Mouse (Mus musculus) forebrain, postnatal 0 days (tissue): Measurements from ENCODE around the gene Fut9. TPM values are rescaled to one million over a fixed set of nuclear protein-coding genes. Genes with fewer than 3 reads are reported as not detected.

Experiments
- ATAC-seq: fragments of 200-750 bp; cut with Nextera tagmentation; 2 replicates; pipeline ENCODE4 v1.8.0; 2017; ENCODE audit warnings: mild to moderate bottlenecking, moderate library complexity
- DNase-seq: peaks from one replicate; pipeline ENCODE4 v3.0.0-alpha.2; 2015
- H3K27ac ChIP-seq: fragments of 300-500 bp; sonication (generic); 2 replicates; pipeline ENCODE4 v1.5.1; 2014; ENCODE audit warnings: low read depth, mild to moderate bottlenecking, antibody characterized with exemption, low read length, moderate library complexity, mixed read lengths
- H3K27me3 ChIP-seq: fragments of 300-500 bp; sonication (generic); 2 replicates; pipeline ENCODE4 v1.6.1; 2014; ENCODE audit warnings: mild to moderate bottlenecking, low read length, mixed read lengths; ENCODE audit not compliant: insufficient read depth
- H3K36me3 ChIP-seq: fragments of 300-500 bp; sonication (generic); 2 replicates; pipeline ENCODE4 v1.6.1; 2014; ENCODE audit warnings: mild to moderate bottlenecking, moderate library complexity; ENCODE audit not compliant: insufficient read depth
- H3K4me1 ChIP-seq: fragments of 300-500 bp; sonication (generic); 2 replicates; pipeline ENCODE4 v1.6.1; 2014; ENCODE audit warnings: antibody characterized with exemption; ENCODE audit not compliant: insufficient read depth
- H3K4me2 ChIP-seq: fragments of 300-500 bp; sonication (generic); 2 replicates; pipeline ENCODE4 v1.6.1; 2014; ENCODE audit warnings: low read depth, mild to moderate bottlenecking, moderate library complexity
- H3K4me3 ChIP-seq: fragments of 300-500 bp; sonication (generic); 2 replicates; pipeline ENCODE4 v1.5.1; 2014; ENCODE audit warnings: low read depth, low read length, mixed read lengths
- H3K9ac ChIP-seq: fragments of 300-500 bp; sonication (generic); 2 replicates; pipeline ENCODE4 v1.6.1; 2014; ENCODE audit warnings: mild to moderate bottlenecking
- H3K9me3 ChIP-seq: fragments of 300-500 bp; sonication (generic); 2 replicates; pipeline ENCODE4 v1.6.1; 2016; ENCODE audit warnings: low read length
- CTCF ChIP-seq: sonication (generic); IDR thresholded peaks from 2 replicates; pipeline ENCODE4 v1.5.1; 2016; ENCODE audit warnings: antibody characterized with exemption, control low read depth, low read depth
- WGBS: fragments of 180-500 bp; shearing (Covaris S2); extraction: QIAGEN DNeasy Blood & Tissue Kit; methylation state at CpG from one replicate; pipeline ENCODE4 v1.1.7; 2014; 5-methylcytosine and 5-hydroxymethylcytosine counted together
- polyA plus RNA-seq: library from polyadenylated mRNA; unstranded; fragments of >200 nt; fragmentation: Nextera tagmentation; extraction: Ambion mirVana; gene quantifications from 2 replicates; pipeline ENCODE4 v1.2.1, GENCODE M21; 2015
- total RNA-seq: library from RNA; depleted of rRNA; stranded (reverse); fragments of >200 nt; gene quantifications from 2 replicates; pipeline ENCODE4 v1.2.3, GENCODE M21; 2014

Gene Fut9
- total and polyA plus RNA-seq, 2 experiments from 2014 or later, result 19.3 to 46.6 TPM

DNA sequence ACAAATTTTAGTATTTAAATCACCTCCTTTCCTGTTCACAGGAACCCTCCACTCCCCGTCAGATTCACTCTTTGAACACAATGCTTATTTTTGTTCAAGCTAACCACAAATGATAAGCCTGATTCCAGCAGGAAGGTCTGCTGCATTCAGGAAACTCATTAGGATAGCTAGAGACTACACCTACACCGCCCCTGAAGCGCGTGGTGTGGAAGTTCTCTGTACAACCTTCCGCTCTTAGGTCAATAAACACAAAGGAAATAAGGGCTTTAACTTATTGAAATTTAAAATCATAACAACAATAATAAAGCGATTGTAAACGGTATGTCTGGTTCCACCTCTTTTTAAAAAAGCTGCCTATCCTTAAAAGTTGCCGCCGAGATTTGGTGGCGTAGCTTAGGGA lies 1.6 kb downstream of the Fut9 start:
- ATAC-seq, result no peak

DNA sequence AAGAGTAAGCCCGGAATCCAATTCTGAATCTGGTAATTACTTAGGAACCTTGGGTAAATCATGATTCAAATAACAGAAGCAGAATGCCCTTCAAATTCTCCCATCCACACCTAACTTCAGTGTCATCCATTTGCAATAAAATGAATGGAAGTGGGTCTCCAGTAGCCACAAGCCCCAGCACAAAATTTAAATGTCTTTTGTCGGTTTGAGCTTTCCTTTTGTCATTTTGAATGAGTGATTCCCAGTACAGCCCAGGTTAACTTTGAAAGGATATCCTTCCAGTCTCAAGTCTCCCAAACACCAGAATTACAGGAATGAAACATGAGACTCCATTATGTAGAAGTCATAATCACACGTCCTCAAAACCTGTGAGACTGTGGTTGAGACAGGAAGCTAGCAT lies 3.9 kb downstream of the Fut9 start:
- no peaks in the 10 kb centered on the region for H3K36me3 ChIP-seq
- peak overlapping the region; percentile 32; the same call in 1 of the 2 replicates for H3K4me2 ChIP-seq
- 37% methylated on average over 3 of the region's 3 CpGs for WGBS

More for the DNA sequence above, 1.6 kb downstream of the Fut9 start:
- no peaks in the 10 kb centered on the region for H3K36me3 ChIP-seq
- H3K27ac ChIP-seq, result no peak overlapping the region
- H3K4me1 ChIP-seq, result no peaks in the 10 kb centered on the region
- H3K4me2 ChIP-seq, result peak overlapping the region; percentile 71
- TF ChIP-seq CTCF, result no peak
- no peaks in the 10 kb centered on the region for H3K27me3 ChIP-seq
- peak; percentile 28 for DNase-seq
- peak overlapping the region; percentile 65 for H3K4me3 ChIP-seq
- no peaks in the 10 kb centered on the region for H3K9me3 ChIP-seq
- peak overlapping the region; percentile 93 for H3K9ac ChIP-seq
- 6% methylated on average over 10 of the region's 10 CpGs for WGBS

DNA sequence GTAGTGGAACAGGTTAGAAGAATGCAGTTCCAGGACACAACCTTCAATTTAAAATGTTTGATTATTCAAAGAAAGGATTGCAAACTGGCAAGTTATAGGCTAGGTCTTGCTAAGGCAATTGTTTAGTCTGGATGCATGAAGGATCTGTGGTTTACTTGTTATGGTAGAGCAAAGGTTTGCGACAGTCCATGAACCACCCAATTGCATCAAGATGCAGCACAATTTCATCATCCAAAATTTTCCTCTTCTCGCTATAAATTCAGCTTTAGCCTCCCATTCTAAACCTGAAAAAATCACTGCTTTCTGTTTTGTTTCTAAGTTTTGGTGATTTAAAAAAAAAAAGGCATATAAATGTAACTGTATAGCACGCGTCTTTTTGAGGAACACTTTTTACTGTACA lies 14.8 kb downstream of the Fut9 start:
- Histone ChIP-seq H3K9ac (no peak overlapping the region), H3K4me1 (no peaks in the 10 kb centered on the region), H3K9me3 (no peaks in the 10 kb centered on the region), H3K4me2 (no peak overlapping the region), H3K4me3 (no peak overlapping the region), H3K27ac (no peak overlapping the region), H3K36me3 (no peaks in the 10 kb centered on the region), H3K27me3 (no peaks in the 10 kb centered on the region)
- no peak for TF ChIP-seq CTCF
- DNase-seq (no peak), ATAC-seq (no peak)
- 96% methylated on average over 4 of the region's 4 CpGs for WGBS

More for the DNA sequence above, 3.9 kb downstream of the Fut9 start:
- H3K4me1 ChIP-seq, result no peaks in the 10 kb centered on the region
- no peak overlapping the region for H3K27ac ChIP-seq
- H3K9ac ChIP-seq, result no peak overlapping the region; the same call in 1 of the 2 replicates
- 0 out of 2 replicates have a peak overlapping the region, but pooled peaks have one; percentile 7 for H3K4me3 ChIP-seq
- no peaks in the 10 kb centered on the region for H3K27me3 ChIP-seq
- ATAC-seq (no peak), DNase-seq (no peak)
- H3K9me3 ChIP-seq, result no peaks in the 10 kb centered on the region
- no peak for TF ChIP-seq CTCF

DNA sequence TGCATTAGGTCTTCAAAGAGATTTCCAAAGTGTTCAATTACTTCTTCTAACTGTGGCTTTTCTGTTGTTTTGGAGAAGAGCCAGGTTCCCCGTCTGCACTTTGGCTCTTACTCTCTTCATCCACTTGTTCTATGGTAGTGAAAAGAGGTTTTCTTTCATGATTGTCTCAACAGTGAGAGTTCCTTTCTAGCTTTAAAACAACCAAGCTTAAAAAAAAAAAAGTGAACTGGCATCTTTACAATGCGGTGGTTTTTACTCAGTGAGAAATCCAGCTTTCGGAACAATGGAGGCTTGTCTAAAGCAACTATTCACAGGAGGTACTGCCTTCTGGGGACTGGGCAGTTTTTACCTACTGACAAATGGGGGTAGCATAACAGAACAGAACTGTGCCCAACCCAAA lies 31.4 kb downstream of the Fut9 start:
- H3K4me1 ChIP-seq, result no peaks in the 10 kb centered on the region
- no peaks in the 10 kb centered on the region for H3K36me3 ChIP-seq
- no peaks in the 10 kb centered on the region for H3K27me3 ChIP-seq
- no peak overlapping the region for H3K27ac ChIP-seq
- no peaks in the 10 kb centered on the region for H3K9me3 ChIP-seq
- no peak overlapping the region for H3K4me3 ChIP-seq
- ATAC-seq (peak; percentile 36; the same call in 1 of the 2 replicates), DNase-seq (peak; percentile 44)
- WGBS, result 8% methylated on average over 3 of the region's 3 CpGs
- no peak overlapping the region for H3K9ac ChIP-seq
- no peak for TF ChIP-seq CTCF
- no peak overlapping the region for H3K4me2 ChIP-seq

DNA sequence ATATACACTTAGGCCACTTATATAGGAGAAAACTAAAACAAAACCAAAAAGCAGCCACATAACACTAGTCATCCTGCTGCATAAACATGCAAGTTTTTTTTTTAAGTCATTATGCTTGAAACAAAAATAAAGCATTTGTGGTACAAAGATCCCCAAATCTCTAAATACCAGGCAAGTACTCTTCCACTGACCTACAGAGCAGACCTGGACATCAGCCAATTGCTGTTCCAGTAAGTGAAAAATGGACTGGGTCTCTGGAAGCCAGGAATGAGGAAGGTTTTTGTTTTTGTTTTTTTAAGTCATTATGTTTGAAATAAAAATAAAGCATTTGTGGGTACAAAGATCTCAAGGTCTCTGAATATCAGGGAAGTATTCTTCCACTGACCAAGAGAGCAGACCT lies 37.0 kb downstream of the Fut9 start:
- Histone ChIP-seq H3K9ac (no peak overlapping the region), H3K4me2 (no peak overlapping the region), H3K36me3 (no peaks in the 10 kb centered on the region), H3K4me3 (no peak overlapping the region), H3K27ac (no peak overlapping the region), H3K4me1 (no peaks in the 10 kb centered on the region), H3K27me3 (no peaks in the 10 kb centered on the region), H3K9me3 (no peaks in the 10 kb centered on the region)
- no peak for TF ChIP-seq CTCF
- ATAC-seq (no peak), DNase-seq (no peak)

DNA sequence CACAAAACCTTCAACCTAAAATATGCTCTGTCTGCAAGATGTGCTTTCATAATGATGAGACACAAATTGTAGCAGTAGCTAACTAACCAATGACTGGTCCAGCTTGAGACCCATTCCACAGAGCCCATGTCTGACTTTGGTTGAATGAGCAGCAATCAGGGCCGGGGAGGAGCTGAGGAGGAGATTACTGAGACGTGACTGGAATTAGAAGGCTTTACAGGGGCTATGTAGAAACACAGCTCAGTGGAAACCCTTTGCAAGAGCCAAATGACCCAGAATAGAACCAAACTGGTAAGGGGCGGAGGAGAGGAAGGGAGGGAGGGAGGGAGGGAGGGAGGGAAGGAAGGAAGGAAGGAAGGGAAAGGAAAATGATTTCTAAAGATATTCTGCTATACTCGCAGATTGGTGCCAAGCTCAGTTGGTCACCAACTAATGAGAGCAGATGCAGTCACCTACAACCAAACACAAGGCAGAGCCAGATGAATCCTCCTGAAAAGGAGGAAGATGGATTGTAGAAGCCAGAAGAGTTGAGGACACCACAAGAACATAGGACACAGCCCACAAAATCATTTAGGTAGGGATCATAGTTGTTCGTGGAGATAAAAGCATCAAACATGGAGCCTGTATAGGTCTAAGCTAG lies 42.0 kb downstream of the Fut9 start:
- 52% methylated on average over 4 of the region's 5 CpGs for WGBS
- no peak overlapping the region for H3K9ac ChIP-seq
- no peak overlapping the region for H3K27ac ChIP-seq
- no peak for DNase-seq
- peak; percentile 12; the same call in 1 of the 2 replicates for ATAC-seq
- H3K4me2 ChIP-seq, result no peak overlapping the region
- no peaks in the 10 kb centered on the region for H3K36me3 ChIP-seq
- no peaks in the 10 kb centered on the region for H3K9me3 ChIP-seq
- no peak overlapping the region for H3K4me3 ChIP-seq
- H3K4me1 ChIP-seq, result no peaks in the 10 kb centered on the region
- no peak for TF ChIP-seq CTCF
- no peaks in the 10 kb centered on the region for H3K27me3 ChIP-seq

DNA sequence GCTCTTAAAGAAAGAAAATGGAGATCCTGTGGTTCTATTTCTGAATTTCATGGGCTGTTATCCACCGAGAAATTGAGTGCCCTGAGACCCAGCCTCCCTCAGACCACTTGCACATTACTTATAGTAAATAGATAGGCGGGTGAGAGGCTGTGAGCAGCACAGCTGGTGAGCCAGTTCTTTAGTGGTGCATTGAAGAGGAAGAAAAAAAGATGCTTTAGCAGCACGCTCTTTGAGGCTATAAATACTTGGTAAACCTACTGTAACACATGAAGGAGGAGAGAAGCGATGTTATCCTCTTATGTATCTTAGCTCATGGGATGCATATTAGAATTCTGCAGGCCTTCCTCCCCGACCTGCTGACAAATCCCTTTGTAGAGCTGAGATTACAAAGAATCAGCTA lies 58.5 kb downstream of the Fut9 start:
- Histone ChIP-seq H3K36me3 (no peaks in the 10 kb centered on the region), H3K4me3 (no peak overlapping the region), H3K9me3 (no peaks in the 10 kb centered on the region), H3K9ac (no peak overlapping the region), H3K27ac (peak overlapping the region; percentile 45; the same call in 1 of the 2 replicates), H3K27me3 (no peaks in the 10 kb centered on the region), H3K4me2 (no peak overlapping the region), H3K4me1 (no peaks in the 10 kb centered on the region)
- ATAC-seq (0 out of 2 replicates have a peak, but pooled peaks have one; percentile 23), DNase-seq (no peak)
- WGBS, result 51% methylated on average over 5 of the region's 5 CpGs
- no peak for TF ChIP-seq CTCF
